Mouse (Mus musculus): ENCODE data around the gene Ap4m1. TPM values are rescaled to one million over a fixed set of nuclear protein-coding genes. Genes with fewer than 3 reads are reported as not detected.

Ap4m1 gene
- 10 to 100 TPM; 11.3 to 15.5 TPM for total RNA-seq (2021)

DNA sequence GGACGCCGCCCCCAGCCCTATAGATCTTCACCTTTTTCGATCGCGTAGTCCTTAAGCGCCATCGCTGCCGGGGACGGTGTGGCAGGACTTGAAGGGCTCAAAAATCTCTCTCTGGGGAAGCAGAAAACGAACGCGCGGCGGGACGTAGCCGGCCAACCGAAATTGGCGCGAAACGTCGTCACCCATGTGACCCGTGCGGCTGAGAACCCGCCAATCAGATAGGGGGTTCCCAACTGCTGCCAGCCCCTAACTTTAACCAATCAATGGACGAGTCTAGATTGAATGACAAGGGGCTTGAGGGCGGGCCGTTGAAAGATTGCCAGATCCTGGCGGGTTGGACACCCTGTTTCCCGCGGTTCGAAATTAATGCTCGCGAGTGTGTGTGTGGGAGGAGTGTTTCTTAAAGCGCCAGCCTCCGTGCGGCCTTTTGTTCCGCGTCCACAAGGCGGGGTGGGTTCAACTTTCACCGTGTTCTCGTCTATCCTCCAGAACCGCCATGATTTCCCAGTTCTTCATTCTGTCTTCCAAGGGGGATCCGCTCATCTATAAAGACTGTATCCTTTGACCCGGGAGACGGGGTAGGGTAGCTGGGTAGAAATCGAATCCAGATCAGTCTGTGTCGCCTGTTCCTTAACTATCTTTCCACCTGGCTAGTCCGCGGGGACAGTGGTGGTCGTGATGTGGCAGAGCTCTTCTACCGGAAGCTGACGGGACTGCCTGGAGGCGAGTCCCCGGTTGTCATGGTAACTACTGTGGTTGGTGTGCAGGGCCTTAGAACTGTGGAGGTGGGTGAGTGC, at the start of gene Ap4m1, which contains the start of gene Mcm7:
TSS of gene Ap4m1 (plus strand) at position 308 of the 797 bp plus-strand sequence.
TSS of gene Mcm7 (minus strand) at position 728 of the 797 bp plus-strand sequence.
- peak; percentile 99 for DNase-seq
- intact Hi-C loops (cut with DNase I), result no loop called here

GRCm38 (mm10) chr5:138132425-138133064, 39.3 kb upstream of the Ap4m1 start:
- no peak for DNase-seq
- intact Hi-C loops (cut with DNase I), result no loop called here

GRCm38 (mm10) chr5:138137257-138137656, 34.5 kb upstream of the Ap4m1 start:
- intact Hi-C loops (cut with DNase I), result loop anchor here (5.0 kb wide), 1 partner anchor 250 kb away; no protein-coding TSS in a partner anchor
- DNase-seq, result no peak

GRCm38 (mm10) chr5:138137935-138138549, 33.8 kb upstream of the Ap4m1 start:
- DNase-seq, result peak; percentile 47 to 66
- intact Hi-C loops (cut with DNase I), result loop anchor here (5.0 kb wide), 1 partner anchor 251 kb away; no protein-coding TSS in a partner anchor

GRCm38 (mm10) chr5:138138585-138138984, 33.2 kb upstream of the Ap4m1 start:
- intact Hi-C loops (cut with DNase I), result loop anchor here (5.0 kb wide), 1 partner anchor 251 kb away; no protein-coding TSS in a partner anchor
- no peak for DNase-seq

GRCm38 (mm10) chr5:138154390-138154789, 17.4 kb upstream of the Ap4m1 start:
- intact Hi-C loops (cut with DNase I), result loop anchor here (5.0 kb wide), 1 partner anchor 67 kb away; the partner anchor contains the start of gene Zkscan1
- no peak for DNase-seq

DNA sequence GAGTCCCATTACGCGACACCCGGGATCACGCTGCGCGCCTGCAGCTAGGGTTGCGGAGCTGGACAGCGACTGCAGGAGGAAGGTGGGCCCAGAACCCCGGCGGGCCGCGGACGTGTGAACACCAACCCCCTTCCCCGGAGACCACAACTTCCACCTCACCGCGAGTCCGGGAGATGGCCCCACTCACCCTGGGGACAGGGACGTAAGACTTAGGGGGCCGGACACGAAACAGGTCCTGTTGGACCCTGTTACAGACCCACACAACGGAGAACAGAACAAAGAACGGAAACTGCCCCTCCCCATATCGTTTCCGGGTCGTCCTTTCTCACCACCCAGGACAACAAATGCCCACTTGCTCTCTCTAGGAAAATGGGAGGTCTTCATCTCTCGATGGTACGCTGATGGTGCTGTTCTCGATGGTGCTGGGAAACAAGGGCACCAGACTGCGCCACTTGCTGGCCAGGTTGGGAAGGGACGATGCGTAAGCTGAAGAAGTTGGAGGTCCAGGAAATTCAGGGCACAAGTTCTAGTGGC, 16.3 kb upstream of the Ap4m1 start, which contains the start of gene Zfp113:
TSS of gene Zfp113 (minus strand) at position 302 of the 534 bp plus-strand sequence.
- DNase-seq, result peak; percentile 93 to 95
- intact Hi-C loops (cut with DNase I), result loop anchor here (1.0 to 5.0 kb wide), 2 partner anchors 38 to 268 kb away; no protein-coding TSS in a partner anchor

DNA sequence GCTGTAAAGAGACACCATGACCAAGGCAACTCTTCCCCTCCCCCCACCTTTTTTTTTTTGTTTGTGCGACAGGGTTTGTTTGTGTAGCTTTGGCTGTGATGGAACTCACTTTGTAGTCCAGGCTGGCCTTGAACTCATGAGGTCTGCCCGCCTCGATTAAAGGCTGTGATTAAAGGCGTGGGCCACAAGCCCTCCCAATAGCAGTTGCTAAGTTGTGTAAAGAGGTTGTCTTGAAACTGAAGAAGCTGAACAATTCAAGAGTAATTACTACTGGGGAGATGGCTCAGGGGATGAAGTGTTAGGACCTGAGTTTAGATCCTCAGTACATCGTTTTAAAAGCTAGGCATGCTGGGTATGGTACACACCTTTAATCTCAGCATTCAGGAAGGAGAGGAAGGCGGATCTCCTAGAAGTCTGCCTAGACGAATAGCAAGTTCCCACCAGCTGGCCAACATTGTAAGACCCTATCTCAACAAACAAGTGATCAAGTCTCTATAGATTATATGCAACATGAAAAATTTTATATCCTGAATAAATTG, 11.5 kb upstream of the Ap4m1 start:
- no peak for DNase-seq
- intact Hi-C loops (cut with DNase I), result loop anchor here (10.0 kb wide), 1 partner anchor 375 kb away; the partner anchor contains the start of genes Mepce and Zcwpw1

DNA sequence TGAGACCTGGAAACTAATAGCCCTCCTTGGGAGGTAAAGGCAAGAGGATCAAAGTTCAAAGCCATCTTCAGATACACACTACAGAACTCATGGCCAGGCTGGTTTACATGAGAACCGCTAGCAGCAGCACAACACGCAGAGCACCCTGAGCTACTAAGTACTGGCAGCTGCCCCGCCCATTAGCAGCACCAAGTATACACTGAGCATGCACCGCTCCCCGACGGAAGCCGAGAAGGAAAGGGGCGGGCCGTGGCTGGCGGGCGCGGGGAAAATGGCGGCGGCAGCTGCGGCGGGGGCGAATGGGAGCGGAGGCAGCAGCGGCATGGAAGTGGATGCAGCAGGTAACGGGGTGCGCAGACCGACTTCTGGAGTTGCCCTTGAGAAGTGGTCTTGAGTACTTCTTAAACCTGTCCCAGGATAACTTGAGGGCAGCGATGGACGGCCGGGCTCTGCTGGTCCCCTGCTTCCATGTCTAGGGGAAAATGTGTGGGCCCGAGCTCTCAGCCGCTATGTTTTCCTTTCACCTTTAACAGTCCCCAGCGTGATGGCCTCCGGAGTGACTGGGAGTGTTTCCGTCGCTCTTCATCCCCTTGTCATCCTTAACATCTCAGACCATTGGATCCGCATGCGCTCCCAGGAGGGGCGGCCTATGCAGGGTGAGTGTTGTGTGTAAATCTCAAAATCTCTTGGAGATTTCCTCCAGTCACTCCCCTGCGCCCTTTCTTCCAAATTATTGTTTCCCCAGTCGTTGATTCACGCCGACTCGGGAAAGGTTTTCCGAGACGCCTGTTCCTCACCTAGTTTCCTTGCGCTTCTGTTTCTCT, 10.7 kb upstream of the Ap4m1 start, which contains the start of gene Cops6:
TSS of gene Cops6 (plus strand) at position 230 of the 824 bp plus-strand sequence.
- intact Hi-C loops (cut with DNase I), result loop anchor here (10.0 kb wide), 1 partner anchor 376 kb away; the partner anchor contains the start of genes Mepce and Zcwpw1
- peak; percentile 95 to 97 for DNase-seq

DNA sequence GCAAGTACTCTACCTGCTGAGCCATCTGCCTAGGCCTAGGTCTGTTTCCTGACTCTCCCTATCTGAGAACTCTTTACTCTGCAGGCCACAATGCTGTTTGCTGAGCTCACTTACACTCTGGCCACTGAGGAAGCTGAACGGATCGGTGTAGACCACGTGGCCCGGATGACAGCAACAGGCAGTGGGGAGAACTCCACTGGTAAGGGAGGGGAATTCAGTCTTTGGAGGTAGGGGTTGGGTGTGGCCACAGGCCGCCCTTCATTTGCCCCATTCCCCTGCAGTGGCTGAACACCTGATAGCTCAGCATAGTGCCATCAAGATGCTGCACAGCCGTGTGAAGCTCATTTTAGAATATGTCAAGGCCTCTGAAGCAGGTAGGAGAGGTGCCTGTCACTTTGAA, 8.8 kb upstream of the Ap4m1 start:
- no peak for DNase-seq
- intact Hi-C loops (cut with DNase I), result loop anchor here (10.0 kb wide), 1 partner anchor 378 kb away; the partner anchor contains the start of genes Mepce and Zcwpw1

- intact Hi-C loops (cut with DNase I), result loop anchor here (10.0 kb wide), 1 partner anchor 379 kb away; the partner anchor contains the start of genes Mepce and Zcwpw1
- DNase-seq, result no peak
Measured at GRCm38 (mm10) chr5:138163610-138164009, 8.2 kb upstream of the Ap4m1 start.

DNA sequence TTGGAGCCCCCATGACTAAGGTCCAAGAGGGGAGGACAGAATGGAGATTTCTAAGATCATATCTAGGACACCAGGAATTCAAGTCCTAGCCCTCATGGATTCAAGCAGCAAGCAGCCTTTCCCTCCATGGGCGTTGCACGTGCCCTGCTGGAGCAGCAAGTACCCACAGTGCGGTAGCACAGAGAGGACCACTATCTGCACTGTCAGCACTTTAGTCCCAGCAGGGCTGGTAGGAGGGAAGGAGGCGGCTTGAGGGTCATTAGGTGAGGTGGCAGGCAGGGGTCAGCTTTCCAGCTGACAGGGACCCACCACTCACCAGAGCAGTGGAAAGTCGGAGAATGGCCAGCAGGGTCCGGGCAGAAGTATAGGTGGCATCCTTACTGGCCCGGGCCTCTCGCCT, 6.2 kb upstream of the Ap4m1 start:
- intact Hi-C loops (cut with DNase I), result loop anchor here (10.0 kb wide), 1 partner anchor 381 kb away; the partner anchor contains the start of genes Mepce and Zcwpw1

GRCm38 (mm10) chr5:138170936-138171561, 753 bp upstream of the Ap4m1 start:
- peak; percentile 98 to 99 for DNase-seq
- intact Hi-C loops (cut with DNase I), result no loop called here

More for the DNA sequence above, 6.2 kb upstream of the Ap4m1 start:
- no peak for DNase-seq

GRCm38 (mm10) chr5:138173217-138173616, 1.4 kb downstream of the Ap4m1 start:
- no peak for DNase-seq
- intact Hi-C loops (cut with DNase I), result no loop called here

- intact Hi-C loops (cut with DNase I), result no loop called here
- DNase-seq, result peak; percentile 90 to 92
Measured at GRCm38 (mm10) chr5:138186950-138187638, 15.3 kb downstream of the Ap4m1 start, which contains the start of the genes Taf6 and Cnpy4. Gene Taf6 (minus strand): TSS chr5:138187451. Gene Cnpy4 (plus strand): TSS chr5:138187485.

- intact Hi-C loops (cut with DNase I), result no loop called here
- DNase-seq, result peak; percentile 80 to 81
Measured at GRCm38 (mm10) chr5:138187661-138188306, 16.0 kb downstream of the Ap4m1 start.
